Mouse (Mus musculus): ENCODE results near the gene Ei24. TPM values are rescaled to one million over a fixed set of nuclear protein-coding genes. Genes with fewer than 3 reads are reported as not detected.
A peak's percentile ranks its signal among the peaks of the same experiment; 100 is the strongest.

Ei24 gene
- polyA plus RNA-seq, 1 experiment from 2014 or later: 60.3 TPM

GRCm38 (mm10) chr9:36794487-36794886 is 2.7 kb downstream of the Ei24 start:
- no peaks in the 10 kb centered on the region for H3K27me3 ChIP-seq (ENCODE audit: insufficient read depth, low read length)
- peaks cover 31% of the 10 kb centered on the region for H3K36me3 ChIP-seq (ENCODE audit: insufficient read depth)
- no peaks in the 10 kb centered on the region for H3K9me3 ChIP-seq (ENCODE audit: low read depth, low read length)
- DNase-seq (no peak), ATAC-seq (ENCODE audit: insufficient read depth) (no peak)
- TF ChIP-seq CTCF (IDR thresholded peaks at IDR 0.05; ENCODE audit: low read depth): no peak
- WGBS: 82% methylated on average over 2 of the region's 2 CpGs
- H3K4me3 ChIP-seq (ENCODE audit: low read depth, low read length): no peak overlapping the region
- no peak overlapping the region for H3K27ac ChIP-seq (ENCODE audit: low read depth)
- no peaks in the 10 kb centered on the region for H3K4me1 ChIP-seq (ENCODE audit: insufficient read depth)
- no peak overlapping the region for H3K4me2 ChIP-seq
- H3K9ac ChIP-seq: no peak overlapping the region

- no peaks in the 10 kb centered on the region for H3K4me1 ChIP-seq (ENCODE audit: insufficient read depth)
- no peak for DNase-seq
- no peak overlapping the region for H3K4me2 ChIP-seq
- no peak overlapping the region for H3K4me3 ChIP-seq (ENCODE audit: low read depth, low read length)
- no peak for TF ChIP-seq CTCF (IDR thresholded peaks at IDR 0.05; ENCODE audit: low read depth)
- WGBS: 86% methylated on average over 3 of the region's 3 CpGs
- peaks cover 53% of the 10 kb centered on the region for H3K36me3 ChIP-seq (ENCODE audit: insufficient read depth)
- H3K9ac ChIP-seq: no peak overlapping the region
- no peak overlapping the region for H3K27ac ChIP-seq (ENCODE audit: low read depth)
- ATAC-seq (ENCODE audit: insufficient read depth): no peak
- no peaks in the 10 kb centered on the region for H3K27me3 ChIP-seq (ENCODE audit: insufficient read depth, low read length)
- no peaks in the 10 kb centered on the region for H3K9me3 ChIP-seq (ENCODE audit: low read depth, low read length)
These were observed 5.0 kb downstream of the Ei24 start for GRCm38 (mm10) chr9:36792191-36792590.

GRCm38 (mm10) chr9:36783921-36784320 is 13.3 kb downstream of the Ei24 start:
- no peaks in the 10 kb centered on the region for H3K9me3 ChIP-seq (ENCODE audit: low read depth, low read length)
- no peak overlapping the region for H3K4me3 ChIP-seq (ENCODE audit: low read depth, low read length)
- no peaks in the 10 kb centered on the region for H3K4me1 ChIP-seq (ENCODE audit: insufficient read depth)
- no peak for DNase-seq
- no peak for TF ChIP-seq CTCF (IDR thresholded peaks at IDR 0.05; ENCODE audit: low read depth)
- H3K27me3 ChIP-seq (ENCODE audit: insufficient read depth, low read length): no peaks in the 10 kb centered on the region
- 87% methylated on average over 2 of the region's 2 CpGs for WGBS
- H3K27ac ChIP-seq (ENCODE audit: low read depth): no peak overlapping the region
- no peak overlapping the region for H3K9ac ChIP-seq
- no peak for ATAC-seq (ENCODE audit: insufficient read depth)
- H3K4me2 ChIP-seq: no peak overlapping the region
- peaks cover 86% of the 10 kb centered on the region for H3K36me3 ChIP-seq (ENCODE audit: insufficient read depth)

- no peaks in the 10 kb centered on the region for H3K4me1 ChIP-seq (ENCODE audit: insufficient read depth)
- ATAC-seq (ENCODE audit: insufficient read depth) (no peak), DNase-seq (no peak)
- no peak for TF ChIP-seq CTCF (IDR thresholded peaks at IDR 0.05; ENCODE audit: low read depth)
- peak overlapping the region; percentile 96 for H3K4me3 ChIP-seq (ENCODE audit: low read depth, low read length)
- H3K27me3 ChIP-seq (ENCODE audit: insufficient read depth, low read length): no peaks in the 10 kb centered on the region
- WGBS: 83% methylated on average over 1 of the region's 1 CpGs
- no peak overlapping the region for H3K27ac ChIP-seq (ENCODE audit: low read depth)
- H3K36me3 ChIP-seq (ENCODE audit: insufficient read depth): peaks cover 14% of the 10 kb centered on the region
- H3K9me3 ChIP-seq (ENCODE audit: low read depth, low read length): no peaks in the 10 kb centered on the region
- H3K9ac ChIP-seq: peak overlapping the region; percentile 84; the same call in 1 of the 2 replicates
- peak overlapping the region; percentile 81 for H3K4me2 ChIP-seq
These were observed 28.2 kb downstream of the Ei24 start for GRCm38 (mm10) chr9:36769048-36769413.

- Histone ChIP-seq H3K4me3 (ENCODE audit: low read depth, low read length) (peak overlapping the region; percentile 96), H3K9me3 (ENCODE audit: low read depth, low read length) (no peaks in the 10 kb centered on the region), H3K27ac (ENCODE audit: low read depth) (peak overlapping the region; percentile 93), H3K36me3 (ENCODE audit: insufficient read depth) (peaks cover 19% of the 10 kb centered on the region), H3K4me1 (ENCODE audit: insufficient read depth) (no peaks in the 10 kb centered on the region), H3K4me2 (peak overlapping the region; percentile 81), H3K9ac (peak overlapping the region; percentile 84), H3K27me3 (ENCODE audit: insufficient read depth, low read length) (no peaks in the 10 kb centered on the region)
- no peak for TF ChIP-seq CTCF (IDR thresholded peaks at IDR 0.05; ENCODE audit: low read depth)
- DNase-seq: no peak
- peak; percentile 9; the same call in 1 of the 2 replicates for ATAC-seq (ENCODE audit: insufficient read depth)
- WGBS: 12% methylated on average over 25 of the region's 25 CpGs
These were observed 28.8 kb downstream of the Ei24 start for GRCm38 (mm10) chr9:36768156-36769047.

GRCm38 (mm10) chr9:36767203-36768143 is 29.7 kb downstream of the Ei24 start, which contains the start of gene Stt3a:
Gene Stt3a, minus strand, starts transcription at chr9:36767679.
- Histone ChIP-seq H3K27ac (ENCODE audit: low read depth) (peak within 1 kb of the TSS; percentile 93), H3K4me2 (peak within 1 kb of the TSS; percentile 81), H3K9me3 (ENCODE audit: low read depth, low read length) (no peaks in the 10 kb centered on the region), H3K4me3 (ENCODE audit: low read depth, low read length) (peak within 1 kb of the TSS; percentile 96), H3K27me3 (ENCODE audit: insufficient read depth, low read length) (no peaks in the 10 kb centered on the region), H3K4me1 (ENCODE audit: insufficient read depth) (no peaks in the 10 kb centered on the region), H3K9ac (peak within 1 kb of the TSS; percentile 85), H3K36me3 (ENCODE audit: insufficient read depth) (peaks cover 25% of the 10 kb centered on the region)
- WGBS: under 1% methylated on average over 60 of the region's 60 CpGs
- no peak for TF ChIP-seq CTCF (IDR thresholded peaks at IDR 0.05; ENCODE audit: low read depth)
- ATAC-seq (ENCODE audit: insufficient read depth) (peak; percentile 100), DNase-seq (peak; percentile 100)
